Mouse (Mus musculus): ENCODE results near the gene Brinp3. TPM values are rescaled to one million over a fixed set of nuclear protein-coding genes. Genes with fewer than 3 reads are reported as not detected.
"Not testable (repeated sequence)": the region's sequence is repeated elsewhere in the genome, so short reads cannot be mapped to it uniquely, and the experiment has no call there.

Brinp3 gene
- polyA plus RNA-seq, 1 experiment from 2014 or later = 0.37 TPM

DNA sequence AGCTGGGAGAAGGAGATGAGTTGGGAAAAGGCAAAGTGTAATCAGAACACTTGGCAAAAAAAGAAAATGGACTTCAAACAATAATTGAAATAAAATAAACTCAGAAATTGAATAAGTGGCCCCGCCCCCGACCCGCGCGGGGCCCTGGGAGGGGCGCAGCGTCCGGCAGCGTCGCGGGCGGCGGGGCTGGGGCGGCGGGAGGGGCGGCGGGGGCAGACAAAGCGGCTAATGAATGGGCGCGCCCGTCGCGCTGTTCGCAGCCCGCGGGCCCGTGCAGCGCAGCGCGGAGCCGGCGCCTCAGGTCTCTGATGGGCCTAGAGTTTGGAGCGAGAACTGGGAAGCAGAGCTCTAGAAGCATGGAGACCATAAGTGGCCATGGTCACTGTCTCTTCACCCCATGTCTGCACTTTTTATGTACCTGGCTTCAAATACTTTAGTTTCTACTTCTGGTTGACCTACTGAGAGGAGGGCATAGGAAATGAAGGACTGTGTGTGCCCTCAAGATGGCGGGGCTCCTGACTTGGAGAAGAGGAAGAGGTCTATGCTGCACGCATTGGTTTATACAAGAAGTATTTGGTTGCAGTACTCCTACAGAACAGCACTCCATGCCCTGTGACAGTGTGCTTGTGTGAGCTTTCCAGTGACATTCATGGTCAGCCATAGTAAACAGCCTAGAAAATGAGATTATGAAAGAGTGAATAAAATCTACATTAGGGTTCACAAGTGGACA, 230.4 kb downstream of the Brinp3 start:
- not testable (repeated sequence) for H3K4me1 ChIP-seq (ENCODE audit: control insufficient read depth, insufficient read depth, low read length); H3K27ac ChIP-seq (ENCODE audit: low read length); H3K27me3 ChIP-seq (ENCODE audit: control insufficient read depth, insufficient read depth, low read length); H3K9me3 ChIP-seq (replicated peaks; ENCODE audit: control insufficient read depth, low read length); H3K36me3 ChIP-seq (ENCODE audit: control insufficient read depth, insufficient read depth); H3K9ac ChIP-seq (ENCODE audit: low read length)
- Histone ChIP-seq H3K4me3 (ENCODE audit: low read length) (peak overlapping the region; percentile 52), H3K4me2 (ENCODE audit: low read depth, low read length) (peak overlapping the region; percentile 67)
- WGBS = 5% methylated on average over 28 of the region's 35 CpGs
- ATAC-seq (replicated peaks; ENCODE audit: extremely low read depth, insufficient read depth, low FRiP score) = peak; percentile 60; the same call in 1 of the 2 replicates

DNA sequence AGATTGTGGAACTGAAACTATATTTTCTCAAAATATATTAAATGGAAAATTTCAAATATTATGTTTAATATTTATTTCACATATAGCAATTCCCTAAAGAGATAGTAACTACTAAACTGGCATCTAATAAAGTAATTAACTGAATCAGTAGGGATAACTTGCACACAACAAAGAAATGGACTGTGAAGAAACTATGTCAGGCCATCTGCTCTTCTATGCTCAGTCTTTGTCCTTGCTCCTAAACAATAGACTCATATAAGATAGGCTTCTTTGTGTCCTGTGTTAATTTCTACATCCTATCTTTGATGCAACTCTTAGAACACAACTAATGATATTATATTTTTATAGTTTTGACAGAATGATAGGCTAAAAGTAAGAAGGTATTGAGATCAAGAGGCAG, 256.5 kb downstream of the Brinp3 start:
- Histone ChIP-seq H3K4me2 (ENCODE audit: low read depth, low read length) (no peak overlapping the region), H3K9me3 (replicated peaks; ENCODE audit: control insufficient read depth, low read length) (no peaks in the 10 kb centered on the region), H3K27ac (ENCODE audit: low read length) (no peak overlapping the region), H3K4me3 (ENCODE audit: low read length) (no peak overlapping the region), H3K9ac (ENCODE audit: low read length) (no peak overlapping the region), H3K4me1 (ENCODE audit: control insufficient read depth, insufficient read depth, low read length) (no peaks in the 10 kb centered on the region), H3K36me3 (ENCODE audit: control insufficient read depth, insufficient read depth) (no peaks in the 10 kb centered on the region), H3K27me3 (ENCODE audit: control insufficient read depth, insufficient read depth, low read length) (no peaks in the 10 kb centered on the region)
- no peak for ATAC-seq (replicated peaks; ENCODE audit: extremely low read depth, insufficient read depth, low FRiP score)

DNA sequence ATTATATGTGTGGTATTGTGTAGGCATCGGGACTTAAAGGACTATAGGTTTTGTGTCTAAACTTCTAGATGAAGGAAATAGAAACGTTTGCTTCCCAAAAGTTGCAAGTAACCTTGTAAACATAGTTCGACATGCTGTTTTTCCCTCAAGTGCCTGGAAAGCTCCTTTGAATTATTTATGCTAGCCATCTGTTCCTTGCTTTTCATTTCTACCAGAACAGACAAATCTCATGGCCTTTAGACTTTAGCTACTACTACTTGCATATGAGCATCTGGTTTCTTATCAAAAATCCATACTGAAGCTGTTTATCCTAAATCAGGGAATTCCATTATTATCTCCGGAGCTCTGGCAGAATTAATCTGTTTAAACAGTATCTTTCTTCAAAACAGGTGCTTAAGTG, 288.7 kb downstream of the Brinp3 start:
- H3K4me1 ChIP-seq (ENCODE audit: control insufficient read depth, insufficient read depth, low read length) = no peaks in the 10 kb centered on the region
- H3K27me3 ChIP-seq (ENCODE audit: control insufficient read depth, insufficient read depth, low read length) = no peaks in the 10 kb centered on the region
- no peak overlapping the region for H3K4me2 ChIP-seq (ENCODE audit: low read depth, low read length)
- H3K9ac ChIP-seq (ENCODE audit: low read length) = no peak overlapping the region
- ATAC-seq (replicated peaks; ENCODE audit: extremely low read depth, insufficient read depth, low FRiP score) = no peak
- H3K36me3 ChIP-seq (ENCODE audit: control insufficient read depth, insufficient read depth) = no peaks in the 10 kb centered on the region
- H3K4me3 ChIP-seq (ENCODE audit: low read length) = no peak overlapping the region
- WGBS = 56% methylated on average over 4 of the region's 4 CpGs
- no peaks in the 10 kb centered on the region for H3K9me3 ChIP-seq (replicated peaks; ENCODE audit: control insufficient read depth, low read length)
- no peak overlapping the region for H3K27ac ChIP-seq (ENCODE audit: low read length)

DNA sequence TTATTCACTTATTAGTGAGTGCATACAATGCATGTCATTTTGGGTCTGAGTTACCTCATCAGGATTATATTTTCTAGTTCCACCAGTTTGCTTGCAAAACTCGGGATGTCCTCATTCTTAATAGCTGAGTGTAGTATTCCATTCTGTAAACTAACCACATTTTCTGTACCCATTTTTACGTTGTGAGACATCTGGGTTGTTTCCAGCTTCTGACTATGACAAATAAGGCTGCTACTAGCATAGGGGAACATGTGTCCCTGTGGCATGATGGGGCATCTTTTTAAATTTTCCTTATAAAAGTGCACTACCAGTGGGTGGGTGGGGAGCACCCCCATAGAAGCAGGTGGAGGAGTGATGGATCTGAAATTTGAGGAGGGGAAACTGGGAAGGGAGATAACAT, 292.7 kb downstream of the Brinp3 start:
- WGBS = 67% methylated on average over 2 of the region's 2 CpGs
- Histone ChIP-seq H3K9me3 (replicated peaks; ENCODE audit: control insufficient read depth, low read length) (no peaks in the 10 kb centered on the region), H3K4me1 (ENCODE audit: control insufficient read depth, insufficient read depth, low read length) (no peaks in the 10 kb centered on the region), H3K4me2 (ENCODE audit: low read depth, low read length) (no peak overlapping the region), H3K9ac (ENCODE audit: low read length) (no peak overlapping the region), H3K27ac (ENCODE audit: low read length) (no peak overlapping the region), H3K27me3 (ENCODE audit: control insufficient read depth, insufficient read depth, low read length) (no peaks in the 10 kb centered on the region), H3K36me3 (ENCODE audit: control insufficient read depth, insufficient read depth) (no peaks in the 10 kb centered on the region), H3K4me3 (ENCODE audit: low read length) (no peak overlapping the region)
- no peak for ATAC-seq (replicated peaks; ENCODE audit: extremely low read depth, insufficient read depth, low FRiP score)

DNA sequence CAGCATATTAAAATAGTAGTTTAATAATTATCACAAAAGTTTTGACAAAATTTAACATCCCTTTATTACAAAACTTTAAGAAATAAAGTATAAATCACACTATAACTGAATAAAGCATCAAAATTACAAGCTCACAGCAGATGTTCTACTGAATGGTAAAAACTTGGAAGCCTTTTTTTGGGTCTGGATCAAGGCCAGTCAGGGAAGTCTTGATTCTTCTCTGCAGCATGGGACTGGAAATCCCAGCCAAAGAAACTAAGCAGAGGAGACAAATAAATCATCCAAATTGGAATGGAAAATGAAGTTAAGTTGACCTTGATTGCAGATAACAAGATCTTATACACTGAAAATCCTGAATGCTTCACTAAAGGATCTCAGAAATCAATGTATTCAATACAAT, 298.3 kb downstream of the Brinp3 start:
- no peak overlapping the region for H3K4me2 ChIP-seq (ENCODE audit: low read depth, low read length)
- no peak overlapping the region for H3K4me3 ChIP-seq (ENCODE audit: low read length)
- no peaks in the 10 kb centered on the region for H3K36me3 ChIP-seq (ENCODE audit: control insufficient read depth, insufficient read depth)
- no peak for ATAC-seq (replicated peaks; ENCODE audit: extremely low read depth, insufficient read depth, low FRiP score)
- H3K9me3 ChIP-seq (replicated peaks; ENCODE audit: control insufficient read depth, low read length) = no peaks in the 10 kb centered on the region
- H3K27ac ChIP-seq (ENCODE audit: low read length) = no peak overlapping the region
- no peaks in the 10 kb centered on the region for H3K27me3 ChIP-seq (ENCODE audit: control insufficient read depth, insufficient read depth, low read length)
- no peak overlapping the region for H3K9ac ChIP-seq (ENCODE audit: low read length)
- H3K4me1 ChIP-seq (ENCODE audit: control insufficient read depth, insufficient read depth, low read length) = no peaks in the 10 kb centered on the region

GRCm38 (mm10) chr1:146799986-146800553, 305.5 kb downstream of the Brinp3 start:
- no peaks in the 10 kb centered on the region for H3K36me3 ChIP-seq (ENCODE audit: control insufficient read depth, insufficient read depth)
- H3K27me3 ChIP-seq (ENCODE audit: control insufficient read depth, insufficient read depth, low read length) = no peaks in the 10 kb centered on the region
- H3K27ac ChIP-seq (ENCODE audit: low read length) = no peak overlapping the region
- no peaks in the 10 kb centered on the region for H3K9me3 ChIP-seq (replicated peaks; ENCODE audit: control insufficient read depth, low read length)
- H3K4me3 ChIP-seq (ENCODE audit: low read length) = no peak overlapping the region
- ATAC-seq (replicated peaks; ENCODE audit: extremely low read depth, insufficient read depth, low FRiP score) = no peak
- H3K9ac ChIP-seq (ENCODE audit: low read length) = no peak overlapping the region
- no peak overlapping the region for H3K4me2 ChIP-seq (ENCODE audit: low read depth, low read length)
- WGBS = 78% methylated on average over 6 of the region's 6 CpGs
- H3K4me1 ChIP-seq (ENCODE audit: control insufficient read depth, insufficient read depth, low read length) = no peaks in the 10 kb centered on the region

GRCm38 (mm10) chr1:146801821-146802220, 307.3 kb downstream of the Brinp3 start:
- Histone ChIP-seq H3K27me3 (ENCODE audit: control insufficient read depth, insufficient read depth, low read length) (no peaks in the 10 kb centered on the region), H3K4me3 (ENCODE audit: low read length) (no peak overlapping the region), H3K4me1 (ENCODE audit: control insufficient read depth, insufficient read depth, low read length) (no peaks in the 10 kb centered on the region), H3K36me3 (ENCODE audit: control insufficient read depth, insufficient read depth) (no peaks in the 10 kb centered on the region), H3K9ac (ENCODE audit: low read length) (no peak overlapping the region), H3K4me2 (ENCODE audit: low read depth, low read length) (no peak overlapping the region), H3K9me3 (replicated peaks; ENCODE audit: control insufficient read depth, low read length) (no peaks in the 10 kb centered on the region), H3K27ac (ENCODE audit: low read length) (no peak overlapping the region)
- 81% methylated on average over 3 of the region's 3 CpGs for WGBS
- no peak for ATAC-seq (replicated peaks; ENCODE audit: extremely low read depth, insufficient read depth, low FRiP score)

- WGBS = 71% methylated on average over 4 of the region's 4 CpGs
- H3K27ac ChIP-seq (ENCODE audit: low read length) = no peak overlapping the region
- no peaks in the 10 kb centered on the region for H3K9me3 ChIP-seq (replicated peaks; ENCODE audit: control insufficient read depth, low read length)
- no peaks in the 10 kb centered on the region for H3K36me3 ChIP-seq (ENCODE audit: control insufficient read depth, insufficient read depth)
- no peak for ATAC-seq (replicated peaks; ENCODE audit: extremely low read depth, insufficient read depth, low FRiP score)
- no peaks in the 10 kb centered on the region for H3K27me3 ChIP-seq (ENCODE audit: control insufficient read depth, insufficient read depth, low read length)
- H3K4me1 ChIP-seq (ENCODE audit: control insufficient read depth, insufficient read depth, low read length) = no peaks in the 10 kb centered on the region
- H3K9ac ChIP-seq (ENCODE audit: low read length) = no peak overlapping the region
- no peak overlapping the region for H3K4me2 ChIP-seq (ENCODE audit: low read depth, low read length)
- H3K4me3 ChIP-seq (ENCODE audit: low read length) = no peak overlapping the region
Measured at GRCm38 (mm10) chr1:146807765-146808164, 313.2 kb downstream of the Brinp3 start.

DNA sequence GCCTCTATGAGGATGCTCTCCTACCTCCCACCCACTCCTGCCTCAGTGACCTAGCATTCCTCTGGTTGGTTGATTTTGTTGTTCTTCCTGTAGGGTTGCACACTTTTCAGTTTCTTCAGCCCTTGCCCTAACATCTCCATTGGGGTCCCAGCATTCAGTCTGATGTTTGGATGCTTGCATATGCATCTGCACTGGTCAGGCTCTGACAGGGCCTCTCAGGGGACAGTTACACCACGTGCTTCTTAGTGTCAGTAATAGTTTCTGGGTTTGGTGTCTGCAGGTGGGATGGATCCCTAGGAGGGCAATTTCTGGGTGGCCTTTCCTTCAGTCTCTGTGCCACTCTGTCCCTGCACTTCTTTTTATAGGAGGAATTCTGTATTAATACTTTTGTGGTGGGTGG, 339.3 kb downstream of the Brinp3 start:
- H3K4me3 ChIP-seq (ENCODE audit: low read length) = no peak overlapping the region
- ATAC-seq (replicated peaks; ENCODE audit: extremely low read depth, insufficient read depth, low FRiP score) = no peak
- no peak overlapping the region for H3K27ac ChIP-seq (ENCODE audit: low read length)
- no peaks in the 10 kb centered on the region for H3K9me3 ChIP-seq (replicated peaks; ENCODE audit: control insufficient read depth, low read length)
- no peaks in the 10 kb centered on the region for H3K27me3 ChIP-seq (ENCODE audit: control insufficient read depth, insufficient read depth, low read length)
- H3K4me1 ChIP-seq (ENCODE audit: control insufficient read depth, insufficient read depth, low read length) = no peaks in the 10 kb centered on the region
- no peak overlapping the region for H3K9ac ChIP-seq (ENCODE audit: low read length)
- WGBS = 15% methylated on average over 1 of the region's 1 CpGs
- H3K4me2 ChIP-seq (ENCODE audit: low read depth, low read length) = no peak overlapping the region
- H3K36me3 ChIP-seq (ENCODE audit: control insufficient read depth, insufficient read depth) = no peaks in the 10 kb centered on the region
